Mouse (Mus musculus): ENCODE results near the gene Urgcp.

The Urgcp gene

GRCm38 (mm10) chr11:5782199-5782944 is 20.2 kb upstream of the Urgcp start:
- DNase-seq: no peak

DNA sequence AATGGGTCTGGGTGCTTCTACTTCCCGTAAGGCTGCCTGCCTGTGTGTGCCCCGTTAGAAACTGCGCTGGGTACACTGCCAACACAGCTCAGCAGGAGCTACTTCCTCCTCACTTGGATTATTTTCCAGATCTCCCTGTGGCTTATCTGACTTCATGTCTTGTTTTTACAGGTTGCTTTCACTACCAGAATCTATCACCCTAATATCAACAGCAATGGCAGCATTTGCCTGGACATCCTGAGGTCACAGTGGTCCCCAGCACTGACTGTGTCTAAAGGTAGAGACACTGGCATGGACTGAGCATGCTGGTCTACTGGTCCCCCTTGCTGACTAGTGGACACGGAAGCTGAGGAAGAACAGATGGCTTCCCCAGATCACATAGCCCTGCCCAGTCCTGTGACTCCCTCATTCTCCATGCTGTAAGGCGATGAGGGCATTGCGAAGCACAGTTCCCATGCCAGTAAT is 17.9 kb upstream of the Urgcp start:
- DNase-seq: peak; percentile 59

DNA sequence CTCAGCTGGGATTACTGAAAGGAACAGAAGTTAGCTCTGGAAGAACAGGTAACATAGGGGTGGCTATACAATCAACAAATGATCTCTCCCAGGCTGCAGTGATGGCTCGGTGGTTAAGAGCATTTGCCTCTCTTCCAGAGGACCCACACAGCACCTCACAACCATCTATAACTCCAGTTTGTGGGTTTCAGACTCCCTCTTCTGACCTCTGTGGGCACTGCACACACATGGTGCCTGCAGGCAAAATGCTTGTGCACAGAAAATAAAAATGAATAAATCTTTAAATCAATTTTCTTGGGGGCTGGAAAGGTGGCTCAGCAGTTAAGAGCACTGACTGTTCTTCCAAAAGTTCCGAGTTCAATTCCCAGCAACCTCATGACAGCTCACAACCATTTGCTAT is 16.3 kb upstream of the Urgcp start:
- no peak for DNase-seq

DNA sequence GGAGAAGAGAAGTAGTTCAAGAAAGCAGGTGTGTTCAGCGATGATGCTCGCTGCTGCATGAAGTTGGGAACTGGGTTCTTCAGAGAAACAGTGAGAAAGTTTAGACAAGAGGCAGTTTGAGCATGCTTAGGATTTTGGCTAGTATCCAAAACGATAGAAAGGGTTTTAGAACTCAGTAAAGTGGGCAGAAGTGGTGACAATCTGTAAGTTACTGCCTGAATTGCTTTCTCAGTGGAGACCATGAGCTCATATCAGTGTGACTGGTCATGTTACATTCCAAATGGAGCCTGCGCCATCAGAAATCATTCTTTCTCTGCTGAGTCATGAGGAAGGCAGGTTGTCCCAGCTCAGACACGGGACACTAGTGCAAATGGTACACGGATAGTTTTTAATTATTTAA is 3.8 kb upstream of the Urgcp start:
- no peak for DNase-seq

DNA sequence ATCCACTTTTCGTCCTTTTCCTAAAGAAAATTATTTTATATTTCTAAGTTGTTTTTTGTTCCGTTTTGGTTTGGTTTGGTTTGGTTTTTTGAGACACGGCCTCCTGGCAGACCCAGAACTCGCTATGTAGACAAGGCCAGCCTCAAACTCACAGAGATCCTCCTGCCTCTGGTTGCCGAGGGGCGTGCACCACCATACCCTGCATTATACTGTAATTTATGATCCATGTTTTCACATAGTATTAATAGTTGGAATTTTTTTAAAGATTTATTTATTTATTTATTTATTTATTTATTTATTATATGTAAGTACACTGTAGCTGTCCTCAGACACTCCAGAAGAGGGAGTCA is 432 bp upstream of the Urgcp start:
- no peak for DNase-seq

- DNase-seq: no peak
Measured at GRCm38 (mm10) chr11:5753755-5754154, 8.4 kb downstream of the Urgcp start.

DNA sequence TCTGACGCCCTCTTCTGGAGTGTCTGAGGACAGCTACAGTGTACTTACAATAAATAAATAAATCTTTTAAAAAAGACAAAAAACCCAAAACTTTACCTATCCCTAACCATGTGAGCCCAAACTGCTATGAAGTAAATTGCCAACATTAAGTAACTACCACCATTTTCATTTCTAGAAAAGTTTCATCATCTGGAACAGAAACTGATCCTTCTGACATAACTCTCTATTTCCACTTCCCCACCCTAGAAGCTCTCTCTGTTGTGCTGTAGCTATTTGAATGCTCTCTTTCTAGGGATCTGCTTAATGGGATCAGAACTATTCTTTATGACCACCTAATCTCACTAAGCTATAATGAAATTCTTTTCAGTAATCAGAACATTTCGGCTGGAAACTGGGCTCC is 17.2 kb downstream of the Urgcp start:
- DNase-seq: no peak

DNA sequence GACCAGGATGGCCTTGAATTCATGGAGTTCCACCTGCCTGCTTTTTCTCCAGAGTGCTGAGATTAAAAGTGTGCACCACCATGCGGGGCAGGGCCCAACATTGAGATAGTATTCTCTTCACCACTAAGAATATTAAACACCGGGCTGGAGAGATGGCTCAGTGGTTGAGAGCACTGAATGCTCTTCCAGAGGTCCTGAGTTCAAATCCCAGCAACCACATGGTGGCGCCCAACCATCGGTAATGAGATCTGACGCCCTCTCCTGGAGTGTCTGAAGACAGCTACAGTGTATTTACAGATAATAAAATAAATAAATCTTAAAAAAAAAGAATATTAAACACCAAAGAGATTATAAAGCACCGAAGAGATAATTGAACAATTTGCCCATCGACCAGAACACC is 20.1 kb downstream of the Urgcp start:
- no peak for DNase-seq

GRCm38 (mm10) chr11:5740965-5741627 is 21.1 kb downstream of the Urgcp start:
- peak; percentile 70 for DNase-seq

GRCm38 (mm10) chr11:5740599-5740964 is 21.6 kb downstream of the Urgcp start:
- DNase-seq: no peak

DNA sequence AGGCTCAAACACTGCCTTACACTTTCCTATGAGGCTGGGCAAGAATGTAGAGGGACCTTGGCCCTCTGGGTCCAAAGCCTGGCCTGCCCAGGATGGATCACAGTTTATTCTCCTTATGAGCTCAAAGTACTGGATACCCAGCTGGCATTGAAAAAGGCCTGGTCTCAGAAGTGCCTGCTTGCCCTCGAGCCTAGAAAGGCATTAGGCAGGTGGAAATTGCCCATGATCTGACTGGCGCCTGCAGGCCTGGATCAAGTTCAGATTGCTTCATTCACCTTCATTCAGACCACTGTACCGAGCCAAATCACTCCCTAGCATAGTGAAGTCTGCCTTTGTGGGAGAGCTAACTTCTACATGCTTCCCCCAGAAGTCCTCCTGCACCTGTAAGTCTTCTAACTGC is 22.3 kb downstream of the Urgcp start:
- no peak for DNase-seq

DNA sequence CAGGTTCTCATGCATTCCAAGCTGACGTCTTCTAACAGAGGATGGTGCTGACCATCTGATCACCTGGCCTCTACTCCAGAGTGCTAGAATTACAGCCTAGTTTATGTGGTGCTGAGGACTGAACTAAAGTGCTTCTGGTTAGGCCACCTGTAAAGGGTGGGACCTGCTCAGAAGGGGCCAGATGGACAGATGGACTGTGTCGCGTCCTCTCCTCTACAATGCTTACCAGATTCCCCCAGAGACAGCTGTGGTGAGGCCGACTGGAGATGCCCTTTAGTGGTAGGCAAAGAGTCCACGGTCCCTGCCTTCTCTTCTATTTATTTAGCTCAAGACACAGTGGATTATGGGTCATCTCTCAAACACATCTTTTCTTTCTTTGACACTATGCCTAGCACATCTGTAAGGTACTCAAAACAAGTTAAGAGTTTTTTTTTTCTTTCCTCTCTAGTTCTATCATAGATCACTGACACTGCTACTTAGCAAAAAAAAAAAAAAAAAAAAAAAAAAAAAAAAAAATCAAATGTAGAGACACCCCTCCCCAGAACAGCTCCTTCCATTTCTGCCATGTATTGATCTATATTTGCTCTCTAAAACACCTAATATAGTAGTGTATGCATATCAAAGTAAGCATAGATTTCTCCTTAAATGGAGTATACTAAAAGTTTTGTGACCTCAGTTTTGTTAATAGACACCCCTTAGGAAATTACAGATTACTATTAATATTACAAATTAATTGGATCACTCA is 23.1 kb downstream of the Urgcp start:
- no peak for DNase-seq

DNA sequence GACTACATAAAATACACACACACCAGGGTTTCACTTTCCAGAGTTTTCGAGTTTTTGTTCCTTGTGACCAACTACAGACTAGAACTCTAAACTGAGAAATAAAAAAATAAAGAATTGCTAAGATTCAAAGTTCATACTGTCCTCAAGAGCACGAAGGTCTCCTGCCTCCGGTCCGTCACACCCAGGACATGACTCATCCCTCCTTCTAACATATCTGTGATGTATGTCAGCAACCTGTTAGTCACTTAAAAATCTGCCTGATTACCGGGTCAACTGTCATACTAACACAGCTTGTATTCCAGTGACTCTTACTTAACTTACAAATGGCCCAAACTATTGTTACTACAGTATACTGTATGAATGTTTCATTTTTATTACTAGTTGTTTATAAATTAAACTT is 25.0 kb downstream of the Urgcp start:
- no peak for DNase-seq

DNA sequence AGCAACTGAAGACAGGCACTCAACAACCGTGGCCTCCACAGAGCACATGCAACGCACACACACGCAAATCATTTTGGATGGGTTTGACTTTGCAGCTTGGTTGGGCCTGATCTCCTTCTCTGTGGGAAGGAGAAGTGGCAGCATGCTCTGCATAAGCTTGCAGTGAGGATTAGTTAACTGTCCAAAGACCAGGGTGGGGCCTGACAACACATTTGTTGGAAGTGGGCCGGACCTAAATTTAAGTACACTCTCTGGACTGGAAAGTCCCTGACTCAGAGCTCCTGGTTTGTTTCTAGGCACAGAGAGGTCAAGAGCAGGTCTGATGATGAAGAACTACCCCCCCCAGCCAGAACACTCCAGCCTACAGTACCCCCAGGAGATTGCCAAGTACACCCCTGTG is 27.9 kb downstream of the Urgcp start:
- no peak for DNase-seq

DNA sequence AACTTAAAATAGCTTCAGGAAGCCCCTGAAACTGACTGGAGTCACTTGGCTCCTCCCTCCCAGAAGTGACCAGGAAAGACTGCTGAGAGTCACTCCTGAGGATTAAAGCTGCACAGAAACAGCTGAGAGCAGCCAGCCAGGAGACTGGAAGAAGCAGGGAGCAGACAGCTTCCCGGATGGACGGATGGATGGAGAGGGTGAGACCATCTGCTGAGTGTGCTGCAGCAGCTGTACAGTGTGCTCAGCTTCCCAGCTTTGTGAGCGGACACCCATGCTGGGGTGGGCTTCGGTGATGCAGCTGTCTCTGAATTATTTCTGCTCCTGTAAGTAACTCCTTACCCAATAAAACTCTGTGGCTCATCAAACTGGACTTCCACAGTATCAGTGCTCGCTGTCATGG is 29.8 kb downstream of the Urgcp start:
- DNase-seq: no peak

DNA sequence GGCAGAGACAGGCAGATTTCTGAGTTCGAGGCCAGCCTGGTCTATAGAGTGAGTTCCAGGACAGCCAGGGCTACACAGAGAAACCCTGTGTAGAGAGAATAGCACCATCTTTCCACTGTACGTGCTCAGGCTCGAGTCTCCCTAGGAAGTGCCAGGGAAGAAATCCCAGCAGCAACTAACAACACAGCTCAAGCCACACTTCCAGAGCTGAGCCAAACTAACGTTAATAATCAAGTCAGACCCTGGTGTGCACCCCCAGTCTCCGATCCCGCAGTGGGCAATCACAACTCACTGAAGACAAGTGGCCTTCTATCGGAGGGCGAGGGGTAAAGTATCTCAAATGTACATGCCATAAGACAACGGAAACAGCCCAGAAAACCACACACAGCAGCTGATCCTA is 32.6 kb downstream of the Urgcp start:
- no peak for DNase-seq

DNA sequence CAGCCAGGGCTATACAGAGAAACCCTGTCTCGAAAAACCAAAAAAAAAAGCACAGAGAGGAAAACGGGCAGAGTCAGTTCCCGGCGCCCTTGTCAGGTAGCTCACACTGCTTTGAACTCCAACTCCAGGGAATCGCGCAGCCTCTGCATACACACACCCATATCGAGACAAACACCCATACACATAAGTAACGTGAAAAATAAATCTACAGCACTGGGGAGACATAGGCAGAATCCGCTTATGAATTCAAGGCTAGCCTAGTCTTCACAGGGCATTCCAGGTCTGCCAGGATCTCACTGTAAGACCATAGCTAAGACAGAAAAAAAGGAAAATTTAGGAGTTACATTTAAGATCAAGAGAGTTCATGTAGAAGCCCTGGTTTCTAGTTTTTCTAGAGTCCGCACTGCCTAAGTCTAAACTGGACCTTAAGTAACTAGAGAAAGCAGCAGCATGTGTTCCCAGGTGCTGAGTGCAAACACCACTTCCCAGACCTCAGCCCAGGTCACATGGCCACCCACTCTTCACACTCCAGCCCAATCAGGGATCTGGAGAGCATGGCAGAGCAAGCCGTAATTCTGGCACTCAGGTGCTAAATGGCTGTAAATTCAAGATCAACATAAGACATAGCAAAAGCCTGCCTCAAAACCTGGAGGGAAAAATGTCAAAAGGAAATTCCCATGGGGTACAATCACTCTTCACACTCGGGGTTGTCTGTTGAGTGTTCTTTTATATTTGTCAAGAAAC is 43.4 kb downstream of the Urgcp start:
- DNase-seq: no peak

GRCm38 (mm10) chr11:5716938-5717705 is 45.1 kb downstream of the Urgcp start:
- no peak for DNase-seq

DNA sequence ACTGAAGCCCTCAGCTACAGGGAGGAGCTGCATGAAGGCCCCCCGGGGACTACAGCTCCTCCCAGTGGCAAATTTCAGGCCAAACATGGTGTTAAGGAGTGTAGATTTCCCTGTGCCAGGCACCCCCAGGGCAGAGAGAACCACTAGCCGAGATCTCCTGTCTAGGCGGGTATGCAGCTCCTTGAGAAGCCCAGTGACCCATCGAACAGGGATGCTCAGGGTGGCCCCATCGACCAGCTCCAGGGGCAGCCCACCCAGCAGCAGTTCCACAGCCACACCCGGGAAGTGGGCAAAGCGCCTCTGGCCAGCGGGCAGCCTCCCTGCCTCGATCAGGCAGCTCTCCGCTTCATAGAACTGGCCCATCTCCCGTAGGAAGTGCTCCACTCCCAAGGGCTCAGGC is 45.9 kb downstream of the Urgcp start:
- no peak for DNase-seq

- no peak for DNase-seq
Measured at GRCm38 (mm10) chr11:5715630-5716105, 46.5 kb downstream of the Urgcp start, which contains the start of gene Mrps24. TSS of gene Mrps24 (minus strand) at chr11:5715680.

GRCm38 (mm10) chr11:5715179-5715578 is 47.0 kb downstream of the Urgcp start:
- DNase-seq: no peak

Data from cerebellum, adult 8-10 months (tissue).